Mouse (Mus musculus): ENCODE measurements at regions not wholly inside any gene's neighbourhood (a gene's known extent, or its start where the extent isn't known, plus 50 kb on each side); places are given as distances from the start of the nearest gene placed in this dataset.

DNA sequence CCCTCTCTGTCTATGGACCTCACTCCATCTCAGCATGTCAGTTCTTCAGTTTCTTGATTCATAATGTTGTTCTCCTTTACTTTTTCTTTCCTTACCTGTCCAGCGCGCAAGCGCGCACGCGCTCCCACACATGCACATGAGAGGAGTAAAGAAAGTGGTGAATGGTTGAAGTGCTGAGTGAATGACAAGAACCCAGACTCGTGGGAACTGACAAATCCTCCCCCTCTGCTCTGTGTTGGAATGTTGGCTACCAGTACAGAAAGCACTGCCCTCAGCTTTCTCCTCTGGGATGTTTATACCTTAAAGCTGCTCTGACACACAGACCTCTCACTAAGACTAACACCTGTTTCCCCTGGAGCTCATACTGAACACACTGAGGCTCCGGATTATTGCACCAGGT is 302.2 kb upstream of the Nrp1 start:
- no peak for TF ChIP-seq CTCF (IDR thresholded peaks at IDR 0.05; ENCODE audit: control insufficient read depth, insufficient read depth, insufficient replicate concordance, low read depth, low read length)
- no peak for TF ChIP-seq POLR2A (IDR thresholded peaks at IDR 0.05; ENCODE audit: control insufficient read depth, low read depth, low read length)

Data from testis, adult 2 months (tissue).